Mouse (Mus musculus): ENCODE measurements around the gene G430095P16Rik. TPM values are rescaled to one million over a fixed set of nuclear protein-coding genes. Genes with fewer than 3 reads are reported as not detected.

The G430095P16Rik gene
- total RNA-seq, 2 experiments from 2014 or later, result 0.39 TPM; not detected in 1

DNA sequence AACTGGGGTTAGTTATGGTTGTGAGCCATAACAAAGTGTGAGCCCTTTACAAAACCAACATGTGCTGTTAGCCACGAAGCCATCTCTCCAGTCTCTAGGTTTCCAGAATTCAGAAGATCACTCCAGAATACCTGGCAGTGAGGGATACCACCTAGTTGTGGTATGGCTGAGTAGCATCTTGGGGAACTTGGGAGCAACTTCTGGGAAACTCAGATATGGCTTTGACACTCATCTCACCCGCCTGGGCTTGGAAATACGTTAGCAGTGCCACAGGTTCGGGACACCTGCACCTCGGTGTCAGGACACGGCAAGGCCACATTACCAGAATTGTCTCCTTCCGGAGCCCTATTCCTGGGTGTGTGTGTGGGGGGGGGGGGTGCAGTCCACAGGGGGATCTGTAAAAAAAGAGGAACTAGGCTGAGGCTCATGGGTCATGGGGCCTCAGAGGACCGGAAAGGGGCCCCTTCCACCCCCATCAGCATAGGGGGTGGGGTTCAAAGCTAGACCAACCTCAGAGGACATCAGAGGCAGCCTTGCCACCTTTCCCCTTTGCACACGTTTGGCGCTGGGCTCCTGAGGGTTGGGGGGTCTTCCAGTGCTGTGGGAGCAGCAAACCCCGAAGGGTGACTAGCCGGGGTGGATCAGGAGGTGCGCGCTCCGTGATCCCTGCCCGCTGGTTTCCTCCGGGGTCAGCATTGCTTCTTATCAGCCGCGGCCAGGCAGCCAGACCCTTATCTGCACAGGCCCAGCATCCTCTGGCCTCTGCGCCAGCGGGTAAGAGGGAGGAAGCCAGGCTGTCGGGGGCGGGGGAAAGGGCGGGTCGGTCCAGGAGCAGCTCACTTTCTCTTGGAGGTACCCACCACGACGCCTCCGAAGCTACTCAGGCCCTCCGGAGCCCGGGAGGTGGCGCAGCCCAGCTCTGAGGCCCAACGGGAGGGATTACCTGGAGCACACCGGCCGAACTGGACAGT, 21.6 kb upstream of the G430095P16Rik start, which contains the start of gene Lyl1:
TSS of gene Lyl1 (plus strand) at position 517 of the 971 bp plus-strand sequence.
- intact Hi-C loops (cut with DNase I), result loop anchor here (2.0 to 5.0 kb wide), 2 partner anchors 36 to 40 kb away; no protein-coding TSS in a partner anchor

DNA sequence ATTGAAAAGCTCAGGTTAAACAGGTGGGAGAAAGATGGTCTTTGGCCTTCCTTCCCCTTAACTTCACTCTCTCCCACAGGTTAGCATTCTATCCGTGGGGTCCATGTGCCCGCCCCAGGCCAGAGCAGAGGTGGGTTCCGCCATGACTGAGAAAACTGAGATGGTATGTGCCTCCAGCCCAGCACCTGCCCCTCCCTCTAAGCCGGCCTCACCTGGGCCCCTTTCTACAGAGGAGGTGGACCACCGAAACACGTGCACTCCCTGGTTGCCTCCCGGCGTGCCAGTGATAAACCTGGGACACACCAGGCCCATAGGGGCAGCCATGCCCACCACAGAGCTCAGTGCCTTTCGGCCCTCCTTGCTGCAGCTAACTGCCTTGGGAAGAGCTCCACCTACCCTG, 20.2 kb upstream of the G430095P16Rik start:
- no peak for DNase-seq (ENCODE audit: low spot score)
- intact Hi-C loops (cut with DNase I), result loop anchor here (5.0 kb wide), 1 partner anchor 35 kb away; no protein-coding TSS in a partner anchor

More for the DNA sequence above, 21.6 kb upstream of the G430095P16Rik start, which contains the start of gene Lyl1:
- peak; percentile 78 for DNase-seq (ENCODE audit: low spot score)

DNA sequence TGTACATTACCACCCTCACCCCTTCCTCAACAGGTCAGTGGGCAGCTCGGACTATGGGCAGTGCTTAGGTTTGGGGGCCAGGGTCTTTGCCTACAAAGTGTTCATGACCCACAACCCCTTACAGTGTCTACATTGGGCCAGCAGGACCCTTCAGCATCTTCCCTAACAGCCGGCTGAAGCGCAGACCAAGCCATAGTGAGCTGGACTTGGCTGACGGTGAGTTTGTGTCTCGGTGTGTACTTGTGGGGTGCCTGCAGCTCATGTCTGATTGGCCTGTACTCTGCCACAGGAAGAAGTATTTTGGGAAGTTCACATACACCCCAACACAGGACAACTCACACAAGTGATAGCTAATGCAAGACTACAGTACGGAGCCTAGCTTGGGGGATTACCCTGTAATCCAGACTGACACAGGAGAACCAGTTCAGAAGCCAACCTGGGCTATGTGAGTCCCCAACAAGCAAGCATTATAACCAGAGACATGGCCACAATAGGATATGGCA, 19.8 kb upstream of the G430095P16Rik start:
- no peak for DNase-seq (ENCODE audit: low spot score)
- intact Hi-C loops (cut with DNase I), result loop anchor here (5.0 kb wide), 1 partner anchor 34 kb away; no protein-coding TSS in a partner anchor

GRCm38 (mm10) chr8:84703466-84704249, 19.1 kb upstream of the G430095P16Rik start:
- DNase-seq (ENCODE audit: low spot score), result no peak
- intact Hi-C loops (cut with DNase I), result loop anchor here (5.0 kb wide), 1 partner anchor 34 kb away; no protein-coding TSS in a partner anchor

DNA sequence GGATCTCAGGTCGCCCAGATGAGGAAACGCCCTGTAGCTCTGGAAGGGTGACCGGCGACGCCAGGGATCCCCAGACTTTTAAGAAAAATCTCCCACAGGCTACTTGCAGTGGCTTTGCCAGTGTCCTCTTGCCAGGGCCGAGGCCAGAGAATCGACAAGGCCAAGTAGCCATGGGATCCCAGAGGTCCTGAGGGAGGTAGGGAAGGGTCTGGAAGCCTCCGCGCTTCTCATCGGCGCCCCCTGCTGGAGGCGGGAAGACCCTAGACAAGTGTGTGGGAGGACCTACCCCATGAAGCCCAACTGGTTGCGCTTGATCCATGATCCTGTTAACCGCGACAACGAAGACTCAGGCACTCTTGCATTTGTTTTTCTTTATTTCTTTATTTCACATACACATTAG, 18.5 kb upstream of the G430095P16Rik start:
- intact Hi-C loops (cut with DNase I), result loop anchor here (5.0 kb wide), 1 partner anchor 33 kb away; no protein-coding TSS in a partner anchor
- peak; percentile 78 for DNase-seq (ENCODE audit: low spot score)

- peak; percentile 27 for DNase-seq (ENCODE audit: low spot score)
- intact Hi-C loops (cut with DNase I), result loop anchor here (5.0 kb wide), 2 partner anchors 32 to 503 kb away; no protein-coding TSS in a partner anchor
Measured at GRCm38 (mm10) chr8:84704867-84705831, 17.7 kb upstream of the G430095P16Rik start.

GRCm38 (mm10) chr8:84705960-84706359, 16.8 kb upstream of the G430095P16Rik start:
- DNase-seq (ENCODE audit: low spot score), result no peak
- intact Hi-C loops (cut with DNase I), result loop anchor here (5.0 kb wide), 1 partner anchor 504 kb away; no protein-coding TSS in a partner anchor

DNA sequence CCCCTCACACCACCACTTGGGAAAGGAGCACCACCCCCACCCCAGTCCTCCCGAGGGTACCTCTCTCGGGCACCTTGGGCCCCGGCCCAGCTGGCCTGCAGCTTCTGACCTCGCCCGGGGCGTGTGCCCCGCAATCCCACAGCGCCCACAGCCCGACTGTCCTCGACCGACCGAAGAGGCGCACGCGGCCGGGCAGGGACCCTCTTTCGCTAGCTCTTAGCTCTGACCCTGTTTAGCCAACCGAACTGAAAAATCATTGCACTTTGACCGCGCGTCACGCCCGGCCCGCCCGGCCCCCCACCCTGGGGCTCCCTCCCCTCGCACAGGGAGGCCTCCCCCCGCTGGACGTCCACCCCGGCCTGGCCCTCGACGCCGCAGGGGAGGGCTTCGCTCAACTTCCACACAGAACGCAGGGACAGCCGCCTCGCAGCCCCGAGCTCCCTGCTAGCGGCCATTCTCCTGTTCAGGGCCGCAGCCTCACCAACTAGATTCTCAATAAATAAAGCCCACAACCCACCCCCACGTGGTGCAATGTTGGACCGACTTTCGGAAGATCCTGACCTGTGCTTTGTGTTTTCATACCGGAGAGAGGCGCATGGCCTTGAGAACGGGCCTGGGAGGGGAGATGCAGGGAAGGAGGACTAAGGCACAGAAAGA, 16.1 kb upstream of the G430095P16Rik start:
- intact Hi-C loops (cut with DNase I), result loop anchor here (5.0 kb wide), 1 partner anchor 504 kb away; no protein-coding TSS in a partner anchor
- DNase-seq (ENCODE audit: low spot score), result peak; percentile 53

DNA sequence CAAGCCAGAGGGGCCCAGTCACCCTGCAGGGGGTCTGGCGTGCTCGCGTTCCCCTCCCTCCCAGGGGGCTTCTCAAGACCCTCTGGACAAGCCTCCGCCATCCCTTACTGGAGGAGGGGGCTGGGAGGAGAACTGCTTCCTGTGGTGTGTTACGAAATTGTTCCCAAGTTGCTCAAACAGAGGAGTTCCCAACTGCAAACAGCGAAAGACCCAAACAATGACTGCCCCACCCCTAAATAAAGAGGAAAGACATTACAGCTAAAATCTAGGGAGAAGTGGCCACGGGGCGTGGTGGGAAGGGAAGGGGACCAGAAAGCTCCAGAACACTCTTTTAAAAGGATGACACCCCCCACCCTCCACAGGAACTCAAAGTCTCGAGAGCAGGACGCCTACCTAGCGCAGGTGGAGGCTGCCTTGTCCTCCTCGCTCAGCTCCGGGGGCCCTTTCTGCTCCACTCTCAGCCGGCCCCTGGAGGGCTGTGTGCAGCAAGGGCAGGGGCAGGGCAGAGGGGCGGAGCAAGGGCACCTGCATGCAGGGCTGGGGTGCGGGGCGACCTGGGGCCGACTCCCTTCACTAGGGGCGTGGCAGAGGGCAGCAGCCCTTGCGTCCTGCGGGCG, 15.4 kb upstream of the G430095P16Rik start:
- DNase-seq (ENCODE audit: low spot score), result peak; percentile 21
- intact Hi-C loops (cut with DNase I), result loop anchor here (5.0 kb wide), 1 partner anchor 505 kb away; no protein-coding TSS in a partner anchor

DNA sequence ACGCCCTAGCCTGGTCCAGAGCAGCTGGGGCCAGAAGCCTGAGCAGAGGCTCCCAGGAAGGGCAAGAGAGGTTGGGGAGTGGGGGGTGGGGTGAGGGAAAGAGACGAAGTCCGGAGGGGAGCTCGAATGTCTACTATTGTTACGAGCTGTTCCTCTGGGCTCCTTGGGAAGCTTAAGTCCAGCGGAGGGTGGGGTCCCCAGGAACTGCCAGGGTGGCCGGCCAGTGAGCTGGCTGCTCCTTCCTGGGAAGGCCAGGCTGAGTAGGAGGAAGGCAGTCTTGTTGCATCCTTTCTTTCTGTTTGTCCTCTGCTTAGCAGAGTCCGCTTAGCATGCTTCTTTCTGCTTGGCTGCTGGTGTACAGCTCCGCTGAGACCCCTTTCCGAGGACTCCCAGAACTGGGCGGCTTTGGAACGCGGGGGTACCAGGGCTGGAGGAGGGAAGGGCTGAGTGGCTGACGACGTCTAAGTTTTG, 14.7 kb upstream of the G430095P16Rik start:
- intact Hi-C loops (cut with DNase I), result loop anchor here (5.0 kb wide), 1 partner anchor 506 kb away; no protein-coding TSS in a partner anchor

GRCm38 (mm10) chr8:84708774-84709475, 13.9 kb upstream of the G430095P16Rik start:
- DNase-seq (ENCODE audit: low spot score), result peak; percentile 72
- intact Hi-C loops (cut with DNase I), result loop anchor here (1.0 to 5.0 kb wide), 2 partner anchors 104 to 507 kb away; no protein-coding TSS in a partner anchor

More for the DNA sequence above, 14.7 kb upstream of the G430095P16Rik start:
- DNase-seq (ENCODE audit: low spot score), result peak; percentile 36

- intact Hi-C loops (cut with DNase I), result loop anchor here (1.0 to 5.0 kb wide), 3 partner anchors 27 to 508 kb away; no protein-coding TSS in a partner anchor
- no peak for DNase-seq (ENCODE audit: low spot score)
Measured at GRCm38 (mm10) chr8:84709931-84710330, 12.9 kb upstream of the G430095P16Rik start.

DNA sequence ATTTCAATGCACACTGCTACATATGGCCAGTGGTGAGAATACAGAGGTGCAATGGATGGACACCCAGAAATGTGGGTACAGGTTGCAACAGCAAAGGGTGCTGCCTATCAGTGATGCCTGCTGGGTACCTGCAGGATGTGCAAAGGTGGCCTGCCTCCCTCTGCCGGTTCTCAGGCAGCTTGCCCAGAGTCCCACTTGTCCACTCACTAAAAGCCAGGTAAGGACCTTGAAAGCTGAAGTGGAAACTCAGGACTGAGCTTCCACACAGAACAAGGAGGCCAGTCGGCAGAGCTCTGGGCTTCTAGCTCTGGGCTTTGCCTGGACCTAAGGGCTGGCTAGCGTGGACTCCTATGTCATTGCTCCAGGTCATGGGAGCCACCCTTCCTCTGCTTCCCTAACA, 11.5 kb upstream of the G430095P16Rik start:
- intact Hi-C loops (cut with DNase I), result loop anchor here (2.0 kb wide), 1 partner anchor 25 kb away; no protein-coding TSS in a partner anchor

DNA sequence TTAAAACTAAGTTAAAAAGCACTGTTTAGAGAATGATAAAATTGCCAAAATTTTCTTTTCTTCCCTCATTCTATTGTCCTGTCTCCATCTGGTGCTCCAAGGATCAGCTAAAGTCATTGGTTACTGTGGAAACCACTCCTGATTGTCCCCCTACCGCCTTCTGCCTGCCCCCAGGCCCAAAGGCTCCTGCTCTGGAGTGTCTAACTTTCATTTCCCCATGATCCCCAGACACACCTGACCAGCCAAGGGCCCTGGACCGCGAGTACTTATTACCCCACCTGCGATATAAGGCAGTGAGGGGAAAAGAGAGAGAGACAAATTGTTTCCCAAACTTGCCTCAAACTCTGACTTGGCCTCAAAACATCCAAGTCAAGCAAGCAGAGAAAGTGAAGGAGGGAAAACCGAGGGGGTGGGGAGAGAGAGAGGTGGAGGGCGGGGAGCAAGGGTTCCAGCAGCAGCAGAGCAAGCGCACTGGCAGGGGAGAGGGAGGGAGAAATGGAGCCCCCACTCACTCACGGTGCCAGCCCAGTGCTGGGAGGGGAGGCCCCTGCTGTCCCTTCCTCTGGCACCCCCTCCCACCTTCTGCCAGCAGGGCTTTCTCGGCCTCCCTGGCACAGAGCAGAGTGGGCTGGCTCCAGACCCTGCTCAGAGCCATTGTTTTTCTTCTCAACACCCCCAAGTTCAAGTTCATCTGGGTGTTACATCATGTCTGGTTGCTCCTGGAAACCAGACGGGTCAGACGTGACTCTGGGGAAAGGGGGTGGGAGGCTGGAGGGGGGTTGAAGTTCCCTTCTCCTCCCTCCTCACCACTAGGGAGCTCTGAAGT, 10.7 kb upstream of the G430095P16Rik start:
- DNase-seq (ENCODE audit: low spot score), result peak; percentile 76
- intact Hi-C loops (cut with DNase I), result loop anchor here (2.0 kb wide), 1 partner anchor 25 kb away; no protein-coding TSS in a partner anchor

More for the DNA sequence above, 11.5 kb upstream of the G430095P16Rik start:
- no peak for DNase-seq (ENCODE audit: low spot score)

DNA sequence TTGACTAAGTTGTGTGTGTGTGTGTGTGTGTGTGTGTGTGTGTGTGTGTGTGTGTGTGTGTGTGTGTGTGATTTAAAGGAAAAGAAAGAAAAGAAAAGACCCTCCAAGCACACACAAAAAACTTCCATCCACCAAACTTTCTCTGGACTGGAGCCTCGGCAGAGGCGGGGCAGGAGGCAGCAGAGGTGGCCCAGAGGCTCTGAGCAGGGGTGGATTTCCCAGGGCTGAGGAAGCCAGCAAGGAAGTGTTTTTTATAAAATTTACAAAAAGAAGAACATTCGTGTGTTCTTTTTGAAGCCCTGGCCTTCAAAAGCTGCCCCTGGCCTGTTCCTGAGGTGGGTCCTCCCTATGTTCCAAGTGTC, 10.1 kb upstream of the G430095P16Rik start:
- intact Hi-C loops (cut with DNase I), result no loop called here
- no peak for DNase-seq (ENCODE audit: low spot score)

DNA sequence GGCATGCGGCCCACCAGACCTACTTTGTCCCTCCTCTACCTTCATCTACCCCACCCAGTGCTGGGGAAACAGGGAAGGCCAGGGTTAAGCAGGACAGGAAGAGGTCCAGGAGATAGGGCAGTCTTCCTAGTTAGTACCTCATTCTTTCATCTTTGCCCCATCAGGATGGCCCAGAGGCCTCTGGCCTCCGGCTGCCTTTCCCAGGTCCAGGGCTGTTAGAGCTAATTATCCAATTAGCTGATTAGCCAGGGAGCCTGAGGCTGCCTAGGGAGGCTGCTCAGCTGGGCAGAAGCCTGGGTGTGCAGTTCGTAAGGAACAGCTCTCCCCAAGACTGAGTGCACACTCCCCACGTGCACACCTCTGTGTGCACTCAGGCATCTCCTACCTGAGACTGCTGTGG, 9.4 kb upstream of the G430095P16Rik start:
- no peak for DNase-seq (ENCODE audit: low spot score)
- intact Hi-C loops (cut with DNase I), result no loop called here

All from heart, postnatal 25 days (tissue).